Mouse (Mus musculus): ENCODE measurements around the gene Hmgb1. TPM values are rescaled to one million over a fixed set of nuclear protein-coding genes. Genes with fewer than 3 reads are reported as not detected.

Hmgb1 gene
- total and polyA plus RNA-seq, 3 experiments = 23.7 to 103 (median 88.9) TPM

DNA sequence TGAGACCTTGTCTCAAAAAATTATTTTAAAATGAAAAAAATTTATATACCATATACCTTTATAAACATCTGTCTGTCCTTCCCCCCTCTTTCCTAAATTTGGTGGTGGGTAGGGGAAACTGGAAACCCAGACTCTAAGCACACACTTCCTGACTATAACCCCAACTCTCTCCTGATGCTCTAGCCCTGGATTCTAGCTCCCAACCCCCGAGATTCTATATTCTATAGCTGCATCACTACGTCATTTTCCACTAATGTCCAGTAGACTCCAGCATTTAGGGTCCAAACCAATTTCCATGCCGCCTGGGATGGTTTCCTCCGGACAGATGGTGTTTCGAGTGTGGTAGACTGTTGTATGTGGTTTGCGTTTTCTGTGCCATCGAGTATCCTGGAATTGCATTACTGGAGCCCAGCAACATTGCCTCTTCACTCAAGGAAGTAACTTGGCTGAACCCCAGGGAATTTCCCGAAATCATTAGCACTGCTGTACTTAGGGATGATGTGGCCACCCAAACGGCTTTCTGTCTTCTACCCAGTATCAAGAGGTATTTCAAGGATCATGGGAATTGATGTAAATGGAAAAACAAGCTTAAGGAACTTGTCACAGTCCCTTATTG, 138.7 kb downstream of the Hmgb1 start:
- Histone ChIP-seq H3K4me3 (no peak overlapping the region), H3K36me3 (ENCODE audit: control insufficient read depth, insufficient read depth, low read length) (peaks cover 18% of the 10 kb centered on the region), H3K27ac (no peak overlapping the region), H3K9ac (ENCODE audit: low read depth, low read length) (no peak overlapping the region), H3K79me2 (replicated peaks; ENCODE audit: control insufficient read depth, insufficient read depth, low read length) (no peaks in the 10 kb centered on the region), H3K27me3 (ENCODE audit: control insufficient read depth, insufficient read depth, low read length) (no peaks in the 10 kb centered on the region), H3K4me1 (ENCODE audit: control insufficient read depth, insufficient read depth, low read length) (peaks cover 2% of the 10 kb centered on the region)
- 64% methylated on average over 9 of the region's 9 CpGs for WGBS
- TF ChIP-seq POLR2A (IDR thresholded peaks at IDR 0.05; ENCODE audit: insufficient read depth, low read depth, low read length) (no peak), CTCF (IDR thresholded peaks at IDR 0.05) (no peak), EP300 (IDR thresholded peaks at IDR 0.05; ENCODE audit: insufficient read depth, low read depth, low read length) (no peak)
- intact Hi-C loops (cut with DNase I) = loop anchor here (5.0 kb wide), 1 partner anchor 233 kb away; no protein-coding TSS in a partner anchor
- no peak for DNase-seq

DNA sequence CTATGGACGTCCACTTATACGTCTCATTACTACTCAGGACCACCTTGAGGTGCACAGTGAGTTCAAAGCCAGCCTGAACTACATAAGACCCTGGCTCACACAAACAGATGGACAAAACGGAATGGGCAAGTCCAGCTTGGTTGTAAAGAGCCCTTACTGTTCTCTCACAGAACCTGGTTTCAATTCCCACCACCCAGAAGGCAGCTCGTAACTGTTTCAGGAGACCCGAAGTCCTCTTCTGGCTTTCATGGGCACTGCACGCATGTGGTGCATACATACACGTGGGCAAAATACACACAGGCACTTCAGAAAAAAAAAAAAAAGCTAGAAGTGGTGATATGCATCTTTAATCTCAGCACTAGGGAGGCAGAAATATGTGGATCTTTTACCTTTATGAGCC, 139.2 kb downstream of the Hmgb1 start:
- 88% methylated on average over 7 of the region's 7 CpGs for WGBS
- H3K4me3 ChIP-seq = no peak overlapping the region
- no peaks in the 10 kb centered on the region for H3K79me2 ChIP-seq (replicated peaks; ENCODE audit: control insufficient read depth, insufficient read depth, low read length)
- DNase-seq = no peak
- H3K27ac ChIP-seq = no peak overlapping the region
- H3K4me1 ChIP-seq (ENCODE audit: control insufficient read depth, insufficient read depth, low read length) = peaks cover 2% of the 10 kb centered on the region
- no peaks in the 10 kb centered on the region for H3K27me3 ChIP-seq (ENCODE audit: control insufficient read depth, insufficient read depth, low read length)
- H3K36me3 ChIP-seq (ENCODE audit: control insufficient read depth, insufficient read depth, low read length) = peaks cover 15% of the 10 kb centered on the region
- TF ChIP-seq POLR2A (IDR thresholded peaks at IDR 0.05; ENCODE audit: insufficient read depth, low read depth, low read length) (no peak), EP300 (IDR thresholded peaks at IDR 0.05; ENCODE audit: insufficient read depth, low read depth, low read length) (no peak), CTCF (IDR thresholded peaks at IDR 0.05) (no peak)
- intact Hi-C loops (cut with DNase I) = loop anchor here (5.0 kb wide), 1 partner anchor 233 kb away; no protein-coding TSS in a partner anchor
- no peak overlapping the region for H3K9ac ChIP-seq (ENCODE audit: low read depth, low read length)

DNA sequence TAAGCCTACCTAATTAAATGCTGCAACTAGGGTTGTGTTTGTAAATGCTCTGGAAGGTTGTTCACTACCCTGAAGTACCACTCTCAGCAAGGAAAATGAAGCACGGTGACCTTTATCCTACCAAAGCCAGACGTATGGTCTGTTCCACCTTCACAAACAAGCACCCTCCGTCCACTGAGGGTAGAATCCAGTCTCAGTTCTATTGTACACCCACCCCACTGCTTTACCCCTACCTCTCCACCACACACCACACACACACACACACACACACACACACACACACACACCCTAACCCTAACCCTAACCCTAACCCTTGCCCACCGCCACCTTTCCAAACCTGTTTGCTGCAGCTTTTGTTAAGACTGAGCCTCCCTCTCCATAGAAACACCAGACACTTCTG, 140.2 kb downstream of the Hmgb1 start:
- Histone ChIP-seq H3K36me3 (ENCODE audit: control insufficient read depth, insufficient read depth, low read length) (peaks cover 7% of the 10 kb centered on the region), H3K4me3 (no peak overlapping the region), H3K4me1 (ENCODE audit: control insufficient read depth, insufficient read depth, low read length) (peaks cover 2% of the 10 kb centered on the region), H3K27ac (no peak overlapping the region), H3K79me2 (replicated peaks; ENCODE audit: control insufficient read depth, insufficient read depth, low read length) (no peaks in the 10 kb centered on the region), H3K9ac (ENCODE audit: low read depth, low read length) (no peak overlapping the region), H3K27me3 (ENCODE audit: control insufficient read depth, insufficient read depth, low read length) (no peaks in the 10 kb centered on the region)
- TF ChIP-seq EP300 (IDR thresholded peaks at IDR 0.05; ENCODE audit: insufficient read depth, low read depth, low read length) (no peak), CTCF (IDR thresholded peaks at IDR 0.05) (no peak), POLR2A (IDR thresholded peaks at IDR 0.05; ENCODE audit: insufficient read depth, low read depth, low read length) (no peak)
- intact Hi-C loops (cut with DNase I) = no loop called here
- DNase-seq = no peak
- WGBS = 88% methylated on average over 4 of the region's 4 CpGs

DNA sequence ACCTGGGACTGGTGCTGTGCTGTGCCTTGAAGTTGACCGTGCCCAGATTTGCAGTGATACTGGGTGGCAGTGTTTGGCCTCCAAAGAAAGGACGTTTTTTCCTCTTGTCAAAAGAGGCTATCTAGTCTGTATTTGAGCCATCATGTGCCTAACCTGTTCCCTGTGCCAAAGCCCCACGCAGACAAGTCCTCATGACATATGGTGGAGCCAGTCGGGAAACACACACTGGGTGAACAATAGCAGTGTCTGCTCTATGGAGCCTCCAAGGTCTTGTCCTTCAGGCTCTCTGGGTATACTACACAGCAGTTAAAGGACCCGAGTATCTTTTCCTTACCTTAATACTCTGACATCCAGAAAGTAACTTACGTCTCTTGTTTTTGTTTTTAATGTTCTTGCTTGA, 141.0 kb downstream of the Hmgb1 start:
- 84% methylated on average over 6 of the region's 6 CpGs for WGBS
- Histone ChIP-seq H3K9ac (ENCODE audit: low read depth, low read length) (no peak overlapping the region), H3K4me3 (no peak overlapping the region), H3K79me2 (replicated peaks; ENCODE audit: control insufficient read depth, insufficient read depth, low read length) (no peaks in the 10 kb centered on the region), H3K27me3 (ENCODE audit: control insufficient read depth, insufficient read depth, low read length) (no peaks in the 10 kb centered on the region), H3K36me3 (ENCODE audit: control insufficient read depth, insufficient read depth, low read length) (peaks cover 3% of the 10 kb centered on the region), H3K4me1 (ENCODE audit: control insufficient read depth, insufficient read depth, low read length) (peaks cover 2% of the 10 kb centered on the region), H3K27ac (no peak overlapping the region)
- intact Hi-C loops (cut with DNase I) = no loop called here
- DNase-seq = no peak
- TF ChIP-seq POLR2A (IDR thresholded peaks at IDR 0.05; ENCODE audit: insufficient read depth, low read depth, low read length) (no peak), EP300 (IDR thresholded peaks at IDR 0.05; ENCODE audit: insufficient read depth, low read depth, low read length) (no peak)

DNA sequence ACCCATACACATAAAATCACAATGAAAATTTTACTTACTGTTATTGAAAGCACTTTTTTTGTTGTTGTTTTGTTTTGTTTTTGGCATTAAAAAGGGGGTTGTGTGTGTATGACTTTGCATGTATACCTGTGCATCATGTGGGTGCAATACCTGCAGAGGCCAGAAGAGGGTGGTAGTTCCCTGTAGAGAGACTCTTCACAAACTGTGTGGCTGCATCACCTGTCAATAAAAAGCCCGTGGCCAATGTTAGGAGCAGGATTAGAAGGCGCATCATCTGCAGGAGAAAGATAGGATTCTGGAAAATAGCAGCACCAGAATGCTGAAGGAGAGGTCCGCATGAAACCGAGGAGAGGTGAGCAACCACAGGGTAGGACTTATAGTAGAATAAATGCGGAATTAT, 144.5 kb downstream of the Hmgb1 start:
- Histone ChIP-seq H3K79me2 (replicated peaks; ENCODE audit: control insufficient read depth, insufficient read depth, low read length) (no peaks in the 10 kb centered on the region), H3K36me3 (ENCODE audit: control insufficient read depth, insufficient read depth, low read length) (no peaks in the 10 kb centered on the region), H3K4me1 (ENCODE audit: control insufficient read depth, insufficient read depth, low read length) (no peaks in the 10 kb centered on the region), H3K27ac (no peak overlapping the region), H3K9ac (ENCODE audit: low read depth, low read length) (no peak overlapping the region), H3K27me3 (ENCODE audit: control insufficient read depth, insufficient read depth, low read length) (no peaks in the 10 kb centered on the region), H3K4me3 (no peak overlapping the region)
- intact Hi-C loops (cut with DNase I) = no loop called here
- WGBS = 89% methylated on average over 5 of the region's 5 CpGs
- no peak for DNase-seq
- no peak for TF ChIP-seq EP300 (IDR thresholded peaks at IDR 0.05; ENCODE audit: insufficient read depth, low read depth, low read length)
- peak; percentile 64 for TF ChIP-seq CTCF (IDR thresholded peaks at IDR 0.05)

DNA sequence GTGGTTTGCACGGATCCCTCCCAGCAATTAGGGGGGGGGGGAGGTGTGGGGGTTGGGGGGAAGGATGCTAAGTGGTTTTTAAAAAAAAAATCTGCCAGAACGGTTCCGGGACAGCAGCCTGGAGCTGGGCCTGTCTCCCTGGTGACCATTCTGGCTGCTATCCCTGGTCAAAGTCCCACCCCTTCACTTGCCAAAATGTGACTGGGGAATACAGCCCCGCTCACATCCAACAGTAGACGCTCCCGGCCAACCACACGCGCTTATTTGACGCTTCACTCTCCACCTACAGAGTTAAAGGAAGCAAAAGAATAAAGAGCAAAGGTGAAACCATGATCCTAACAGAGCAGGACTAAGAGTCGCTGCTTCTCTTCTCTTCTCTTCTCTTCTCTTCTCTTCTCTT, 146.6 kb downstream of the Hmgb1 start:
- WGBS = 19% methylated on average over 10 of the region's 10 CpGs
- intact Hi-C loops (cut with DNase I) = no loop called here
- peak; percentile 72 to 73 for DNase-seq
- Histone ChIP-seq H3K27me3 (ENCODE audit: control insufficient read depth, insufficient read depth, low read length) (no peaks in the 10 kb centered on the region), H3K27ac (no peak overlapping the region), H3K79me2 (replicated peaks; ENCODE audit: control insufficient read depth, insufficient read depth, low read length) (no peaks in the 10 kb centered on the region), H3K4me3 (no peak overlapping the region), H3K4me1 (ENCODE audit: control insufficient read depth, insufficient read depth, low read length) (no peaks in the 10 kb centered on the region), H3K36me3 (ENCODE audit: control insufficient read depth, insufficient read depth, low read length) (no peaks in the 10 kb centered on the region), H3K9ac (ENCODE audit: low read depth, low read length) (no peak overlapping the region)
- TF ChIP-seq CTCF (IDR thresholded peaks at IDR 0.05) (no peak), POLR2A (IDR thresholded peaks at IDR 0.05; ENCODE audit: insufficient read depth, low read depth, low read length) (no peak), EP300 (IDR thresholded peaks at IDR 0.05; ENCODE audit: insufficient read depth, low read depth, low read length) (no peak)
